Mouse (Mus musculus): Measurements from ENCODE around the gene Retnlg.
"Not testable (repeated sequence)": the region's sequence is repeated elsewhere in the genome, so short reads cannot be mapped to it uniquely, and the experiment has no call there.

The Retnlg gene

GRCm38 (mm10) chr16:48872321-48872720, at the start of gene Retnlg:
TSS of gene Retnlg (plus strand) at chr16:48872621.
- no peak for DNase-seq (ENCODE audit: low read depth, low spot score)

GRCm38 (mm10) chr16:48826474-48826873, 45.9 kb upstream of the Retnlg start:
- DNase-seq (ENCODE audit: low read depth, low spot score) = no peak

- DNase-seq (ENCODE audit: low read depth, low spot score) = no peak
Measured at GRCm38 (mm10) chr16:48827625-48828024, 44.8 kb upstream of the Retnlg start.

- no peak for DNase-seq (ENCODE audit: low read depth, low spot score)
Measured at GRCm38 (mm10) chr16:48829060-48829459, 43.4 kb upstream of the Retnlg start.

GRCm38 (mm10) chr16:48832055-48832454, 40.4 kb upstream of the Retnlg start:
- DNase-seq (ENCODE audit: low read depth, low spot score) = no peak

GRCm38 (mm10) chr16:48833626-48834025, 38.8 kb upstream of the Retnlg start:
- not testable (repeated sequence) for DNase-seq (ENCODE audit: low read depth, low spot score)

GRCm38 (mm10) chr16:48842266-48842665, 30.2 kb upstream of the Retnlg start, which contains the start of gene Retnla:
TSS of gene Retnla (plus strand) at chr16:48842551.
- no peak for DNase-seq (ENCODE audit: low read depth, low spot score)

- DNase-seq (ENCODE audit: low read depth, low spot score) = no peak
Measured at GRCm38 (mm10) chr16:48843671-48844386, 28.6 kb upstream of the Retnlg start.

- DNase-seq (ENCODE audit: low read depth, low spot score) = not testable (repeated sequence)
Measured at GRCm38 (mm10) chr16:48865004-48865403, 7.4 kb upstream of the Retnlg start.

- no peak for DNase-seq (ENCODE audit: low read depth, low spot score)
Measured at GRCm38 (mm10) chr16:48867690-48868089, 4.7 kb upstream of the Retnlg start.

- no peak for DNase-seq (ENCODE audit: low read depth, low spot score)
Measured at GRCm38 (mm10) chr16:48868663-48869062, 3.8 kb upstream of the Retnlg start.

GRCm38 (mm10) chr16:48869671-48870070, 2.8 kb upstream of the Retnlg start:
- peak; percentile 72 for DNase-seq (ENCODE audit: low read depth, low spot score)

- DNase-seq (ENCODE audit: low read depth, low spot score) = no peak
Measured at GRCm38 (mm10) chr16:48871754-48872153, 667 bp upstream of the Retnlg start.

- no peak for DNase-seq (ENCODE audit: low read depth, low spot score)
Measured at GRCm38 (mm10) chr16:48890733-48891132, 18.3 kb downstream of the Retnlg start.

- no peak for DNase-seq (ENCODE audit: low read depth, low spot score)
Measured at GRCm38 (mm10) chr16:48899868-48900267, 27.4 kb downstream of the Retnlg start.

GRCm38 (mm10) chr16:48911184-48911583, 38.8 kb downstream of the Retnlg start:
- no peak for DNase-seq (ENCODE audit: low read depth, low spot score)

GRCm38 (mm10) chr16:48913206-48913605, 40.8 kb downstream of the Retnlg start:
- no peak for DNase-seq (ENCODE audit: low read depth, low spot score)

- DNase-seq (ENCODE audit: low read depth, low spot score) = no peak
Measured at GRCm38 (mm10) chr16:48923724-48924123, 51.3 kb downstream of the Retnlg start.

Measured in ES-CJ7 (cell line).